Mouse (Mus musculus) bone marrow macrophage, adult 2 months (primary cell): ENCODE data around the gene Tnni2.

Experiments used
- CTCF ChIP-seq: IDR thresholded peaks from 2 replicates; pipeline ENCODE4 v1.5.1; 2012; ENCODE audit warnings: low read depth, mild to moderate bottlenecking, low read length, moderate library complexity
- POLR2A ChIP-seq: IDR thresholded peaks from 2 replicates; pipeline ENCODE4 v1.6.1; 2012; ENCODE audit warnings: mild to moderate bottlenecking, low read depth, low read length, borderline replicate concordance

DNA sequence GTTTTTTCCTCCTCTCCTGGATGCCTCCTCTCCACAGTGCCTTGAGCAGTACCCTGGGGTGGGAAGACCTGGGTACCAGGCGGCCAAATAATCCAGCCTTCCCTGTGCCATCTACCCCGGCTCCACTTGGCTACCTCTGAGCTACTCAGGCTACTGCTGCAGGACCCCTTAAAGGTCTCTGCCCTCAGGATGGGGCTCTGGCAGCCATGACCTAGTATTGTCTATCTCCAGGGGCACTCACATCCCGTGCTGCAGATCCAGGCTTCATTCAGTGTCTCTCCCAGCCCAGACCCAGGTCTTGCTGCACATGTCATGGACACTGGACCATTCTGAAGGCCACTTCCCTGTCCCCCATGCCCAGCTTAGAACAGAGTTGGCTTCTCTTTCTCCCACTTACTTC is 38.3 kb downstream of the Tnni2 start:
- TF ChIP-seq CTCF (no peak), POLR2A (no peak)
